Mouse (Mus musculus) hindbrain, embryonic 14.5 days (tissue): ENCODE data around the gene Wif1. TPM values are rescaled to one million over a fixed set of nuclear protein-coding genes. Genes with fewer than 3 reads are reported as not detected.

Experiments used
- polyA plus RNA-seq: library from polyadenylated mRNA; unstranded; fragments of >200 nt; fragmentation: Nextera tagmentation; extraction: Ambion mirVana; gene quantifications from 2 replicates; pipeline ENCODE4 v1.2.1, GENCODE M21; 2014

Gene Wif1
- polyA plus RNA-seq, 1 experiment from 2014 or later, result 6.1 TPM

Other genes with a start within 250 kb of the Wif1 start
- 0.77 and 1.3 TPM in 2 replicates for gene Msrb3, start 134.9 kb upstream of the Wif1 start, polyA plus RNA-seq
- gene Lemd3, start 54.6 kb upstream of the Wif1 start, polyA plus RNA-seq, result 5.6 and 6.8 TPM in 2 replicates